Mouse (Mus musculus) midbrain, embryonic 16.5 days (tissue): Measurements from ENCODE around the gene 3110082I17Rik. TPM values are rescaled to one million over a fixed set of nuclear protein-coding genes. Genes with fewer than 3 reads are reported as not detected.
A peak's percentile ranks its signal among the peaks of the same experiment; 100 is the strongest.

Experiments used
- ATAC-seq: fragments of 200-750 bp; cut with Nextera tagmentation; 2 replicates; pipeline ENCODE4 v1.8.0; 2017; ENCODE audit warnings: moderate TSS enrichment
- H3K27ac ChIP-seq: fragments of 300-500 bp; sonication (generic); 2 replicates; pipeline ENCODE4 v1.5.1; 2014; ENCODE audit warnings: mild to moderate bottlenecking, low read length, mixed read lengths
- H3K27me3 ChIP-seq: fragments of 300-500 bp; sonication (generic); 2 replicates; pipeline ENCODE4 v1.6.1; 2014; ENCODE audit warnings: low read depth, low read length, mixed read lengths; ENCODE audit not compliant: control insufficient read depth, insufficient read depth
- H3K36me3 ChIP-seq: fragments of 300-500 bp; sonication (generic); 2 replicates; pipeline ENCODE4 v1.6.1; 2014; ENCODE audit warnings: mild to moderate bottlenecking, low read length, moderate library complexity, mixed read lengths; ENCODE audit not compliant: control insufficient read depth, insufficient read depth
- H3K4me1 ChIP-seq: fragments of 300-500 bp; sonication (generic); 2 replicates; pipeline ENCODE4 v1.6.1; 2014; ENCODE audit warnings: mild to moderate bottlenecking, low read length, mixed read lengths; ENCODE audit not compliant: control insufficient read depth, insufficient read depth
- H3K4me2 ChIP-seq: fragments of 300-500 bp; sonication (generic); 2 replicates; pipeline ENCODE4 v1.6.1; 2014; ENCODE audit warnings: mild to moderate bottlenecking, low read length, mixed read lengths
- H3K4me3 ChIP-seq: fragments of 300-500 bp; sonication (generic); 2 replicates; pipeline ENCODE4 v1.5.1; 2014; ENCODE audit warnings: low read depth, mild to moderate bottlenecking, low read length, moderate library complexity, mixed read lengths
- H3K9ac ChIP-seq: fragments of 300-500 bp; sonication (generic); 2 replicates; pipeline ENCODE4 v1.6.1; 2014; ENCODE audit warnings: low read depth, low read length, mixed read lengths
- H3K9me3 ChIP-seq: fragments of 300-500 bp; sonication (generic); replicated peaks from 2 replicates; pipeline ENCODE4 v1.6.1; 2014; ENCODE audit warnings: mild to moderate bottlenecking, low read length, mixed read lengths; ENCODE audit not compliant: control insufficient read depth, poor library complexity, severe bottlenecking
- WGBS: fragments of 180-500 bp; shearing (Covaris S2); extraction: QIAGEN DNeasy Blood & Tissue Kit; methylation state at CpG from one replicate; pipeline ENCODE4 v1.1.7; 2014; 5-methylcytosine and 5-hydroxymethylcytosine counted together
- polyA plus RNA-seq: library from polyadenylated mRNA; unstranded; fragments of >200 nt; fragmentation: Nextera tagmentation; extraction: Ambion mirVana; gene quantifications from 2 replicates; pipeline ENCODE4 v1.2.1, GENCODE M21; 2015

Gene 3110082I17Rik
- polyA plus RNA-seq, 1 experiment from 2014 or later = 17.7 TPM

- peak; percentile 43 for ATAC-seq
- no peaks in the 10 kb centered on the region for H3K9me3 ChIP-seq
- peak overlapping the region; percentile 59 for H3K27ac ChIP-seq
- 55% methylated on average over 6 of the region's 6 CpGs for WGBS
- H3K4me2 ChIP-seq = no peak overlapping the region
- H3K4me1 ChIP-seq = peaks cover 4% of the 10 kb centered on the region; the same call in 1 of the 2 replicates
- H3K27me3 ChIP-seq = no peaks in the 10 kb centered on the region
- H3K36me3 ChIP-seq = no peaks in the 10 kb centered on the region
- H3K4me3 ChIP-seq = no peak overlapping the region
- no peak overlapping the region for H3K9ac ChIP-seq
These were observed 70.7 kb downstream of the 3110082I17Rik start for GRCm38 (mm10) chr5:139389676-139390061.

- H3K27ac ChIP-seq = peak overlapping the region; percentile 59
- 75% methylated on average over 17 of the region's 17 CpGs for WGBS
- ATAC-seq = 0 out of 2 replicates have a peak, but pooled peaks have one; percentile 27
- H3K9me3 ChIP-seq = no peaks in the 10 kb centered on the region
- no peaks in the 10 kb centered on the region for H3K27me3 ChIP-seq
- no peaks in the 10 kb centered on the region for H3K36me3 ChIP-seq
- H3K4me3 ChIP-seq = no peak overlapping the region
- H3K9ac ChIP-seq = no peak overlapping the region
- peaks cover 4% of the 10 kb centered on the region; the same call in 1 of the 2 replicates for H3K4me1 ChIP-seq
- no peak overlapping the region for H3K4me2 ChIP-seq
These were observed 71.3 kb downstream of the 3110082I17Rik start for GRCm38 (mm10) chr5:139388694-139389675.

- WGBS = 76% methylated on average over 4 of the region's 4 CpGs
These were observed 72.1 kb downstream of the 3110082I17Rik start for GRCm38 (mm10) chr5:139388195-139388570.

GRCm38 (mm10) chr5:139387329-139388194, 72.8 kb downstream of the 3110082I17Rik start:
- H3K9ac ChIP-seq = no peak overlapping the region
- H3K36me3 ChIP-seq = no peaks in the 10 kb centered on the region
- ATAC-seq = 0 out of 2 replicates have a peak, but pooled peaks have one; percentile 19
- no peaks in the 10 kb centered on the region for H3K27me3 ChIP-seq
- H3K4me2 ChIP-seq = no peak overlapping the region
- H3K4me3 ChIP-seq = no peak overlapping the region
- H3K9me3 ChIP-seq = no peaks in the 10 kb centered on the region
- peak overlapping the region; percentile 18; the same call in 1 of the 2 replicates for H3K27ac ChIP-seq
- 84% methylated on average over 10 of the region's 10 CpGs for WGBS
- H3K4me1 ChIP-seq = peaks cover 4% of the 10 kb centered on the region; the same call in 1 of the 2 replicates

More at GRCm38 (mm10) chr5:139388195-139388570, 72.1 kb downstream of the 3110082I17Rik start:
- Histone ChIP-seq H3K27me3 (no peaks in the 10 kb centered on the region), H3K9me3 (no peaks in the 10 kb centered on the region), H3K9ac (no peak overlapping the region), H3K36me3 (no peaks in the 10 kb centered on the region), H3K4me3 (no peak overlapping the region), H3K27ac (peak overlapping the region; percentile 58; the same call in 1 of the 2 replicates), H3K4me1 (peaks cover 4% of the 10 kb centered on the region; the same call in 1 of the 2 replicates), H3K4me2 (no peak overlapping the region)
- no peak for ATAC-seq

- no peak overlapping the region for H3K4me2 ChIP-seq
- H3K27me3 ChIP-seq = no peaks in the 10 kb centered on the region
- H3K27ac ChIP-seq = no peak overlapping the region
- 96% methylated on average over 5 of the region's 5 CpGs for WGBS
- no peak overlapping the region for H3K4me3 ChIP-seq
- no peaks in the 10 kb centered on the region for H3K9me3 ChIP-seq
- no peak overlapping the region for H3K9ac ChIP-seq
- no peaks in the 10 kb centered on the region for H3K36me3 ChIP-seq
- ATAC-seq = no peak
- H3K4me1 ChIP-seq = peaks cover 9% of the 10 kb centered on the region; the same call in 1 of the 2 replicates
These were observed 74.3 kb downstream of the 3110082I17Rik start for GRCm38 (mm10) chr5:139386047-139386446.

GRCm38 (mm10) chr5:139384531-139384930, 75.8 kb downstream of the 3110082I17Rik start:
- H3K4me2 ChIP-seq = no peak overlapping the region
- 0 out of 2 replicates have a peak overlapping the region, but pooled peaks have one; percentile 10 for H3K9ac ChIP-seq
- peaks cover 13% of the 10 kb centered on the region; the same call in 1 of the 2 replicates for H3K4me1 ChIP-seq
- no peaks in the 10 kb centered on the region for H3K36me3 ChIP-seq
- H3K9me3 ChIP-seq = no peaks in the 10 kb centered on the region
- no peaks in the 10 kb centered on the region for H3K27me3 ChIP-seq
- no peak for ATAC-seq
- H3K27ac ChIP-seq = no peak overlapping the region
- WGBS = 70% methylated on average over 10 of the region's 10 CpGs
- H3K4me3 ChIP-seq = no peak overlapping the region

GRCm38 (mm10) chr5:139383234-139383633, 77.1 kb downstream of the 3110082I17Rik start:
- no peak overlapping the region for H3K9ac ChIP-seq

GRCm38 (mm10) chr5:139382760-139383159, 77.6 kb downstream of the 3110082I17Rik start:
- H3K36me3 ChIP-seq = no peaks in the 10 kb centered on the region
- WGBS = 57% methylated on average over 8 of the region's 8 CpGs
- no peak overlapping the region for H3K4me2 ChIP-seq
- H3K27me3 ChIP-seq = no peaks in the 10 kb centered on the region
- peaks cover 10% of the 10 kb centered on the region; the same call in 1 of the 2 replicates for H3K4me1 ChIP-seq
- H3K9ac ChIP-seq = peak overlapping the region; percentile 18; the same call in 1 of the 2 replicates
- peak overlapping the region; percentile 44; the same call in 1 of the 2 replicates for H3K27ac ChIP-seq
- H3K9me3 ChIP-seq = no peaks in the 10 kb centered on the region
- no peak for ATAC-seq
- H3K4me3 ChIP-seq = no peak overlapping the region

More at GRCm38 (mm10) chr5:139383234-139383633, 77.1 kb downstream of the 3110082I17Rik start:
- no peaks in the 10 kb centered on the region for H3K9me3 ChIP-seq
- H3K27ac ChIP-seq = no peak overlapping the region
- no peak overlapping the region for H3K4me2 ChIP-seq
- ATAC-seq = no peak
- no peaks in the 10 kb centered on the region for H3K27me3 ChIP-seq
- no peak overlapping the region for H3K4me3 ChIP-seq
- 80% methylated on average over 9 of the region's 9 CpGs for WGBS
- H3K4me1 ChIP-seq = peaks cover 10% of the 10 kb centered on the region; the same call in 1 of the 2 replicates
- no peaks in the 10 kb centered on the region for H3K36me3 ChIP-seq
